Mouse (Mus musculus): ENCODE measurements around the gene Hoxc10. TPM values are rescaled to one million over a fixed set of nuclear protein-coding genes. Genes with fewer than 3 reads are reported as not detected.

Hoxc10 gene
- total and polyA plus RNA-seq, 3 experiments = 0.31 to 0.43 TPM; not detected in 1

GRCm38 (mm10) chr15:102967511-102968397, 1.2 kb downstream of the Hoxc10 start:
- no peak for DNase-seq

DNA sequence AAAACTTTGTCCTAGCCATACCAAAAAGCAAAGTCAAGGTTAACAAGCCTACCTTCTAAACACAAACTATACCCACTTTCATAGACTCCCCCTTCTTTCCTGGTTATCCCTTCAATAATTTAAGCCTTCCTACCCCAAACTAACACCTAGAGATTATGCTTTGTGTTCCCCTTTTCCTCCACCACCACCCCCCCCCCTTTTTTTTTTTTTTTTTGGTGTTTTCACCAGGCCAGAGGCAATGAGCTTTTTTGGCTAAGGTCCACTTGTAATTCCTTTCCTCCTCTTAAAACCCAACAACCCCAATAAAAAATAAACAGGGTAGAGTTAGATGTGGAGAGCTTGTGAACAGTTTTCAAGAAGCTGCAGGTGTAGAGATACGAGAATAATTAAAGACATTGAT, 2.7 kb downstream of the Hoxc10 start:
- no peak for DNase-seq

DNA sequence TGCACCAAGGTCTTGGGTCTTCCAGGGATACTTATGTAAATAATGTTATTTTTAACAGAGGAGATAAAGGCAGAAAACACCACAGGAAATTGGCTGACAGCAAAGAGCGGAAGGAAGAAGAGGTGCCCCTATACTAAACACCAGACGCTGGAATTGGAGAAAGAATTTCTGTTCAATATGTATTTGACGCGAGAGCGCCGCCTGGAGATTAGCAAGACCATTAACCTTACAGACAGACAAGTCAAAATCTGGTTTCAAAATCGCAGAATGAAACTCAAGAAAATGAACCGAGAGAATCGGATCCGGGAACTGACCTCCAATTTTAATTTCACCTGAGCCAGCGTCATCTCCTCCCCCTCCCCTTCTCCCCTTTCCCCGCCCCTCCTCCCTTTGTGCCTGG, 4.1 kb downstream of the Hoxc10 start:
- no peak for DNase-seq

DNA sequence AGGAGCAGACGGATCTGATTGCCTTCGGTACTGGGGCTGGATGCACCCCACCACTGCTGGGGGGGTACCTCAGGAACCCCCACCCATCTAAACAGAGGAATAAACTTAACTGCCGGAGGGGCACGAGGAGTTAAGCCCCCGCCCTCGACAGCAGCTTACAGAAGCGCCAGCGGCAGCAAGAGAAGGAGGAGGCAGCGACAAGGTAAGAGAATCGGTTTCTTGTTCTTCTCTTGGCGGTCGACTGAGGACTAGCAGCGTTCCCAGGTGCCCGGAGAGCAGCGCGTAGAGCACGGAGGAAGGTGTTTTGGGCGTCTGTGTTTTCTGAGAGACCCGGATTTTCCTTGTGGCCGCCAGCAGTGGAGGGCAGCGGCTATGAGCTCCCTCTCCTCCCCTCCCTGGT, 5.7 kb downstream of the Hoxc10 start:
- DNase-seq = no peak

DNA sequence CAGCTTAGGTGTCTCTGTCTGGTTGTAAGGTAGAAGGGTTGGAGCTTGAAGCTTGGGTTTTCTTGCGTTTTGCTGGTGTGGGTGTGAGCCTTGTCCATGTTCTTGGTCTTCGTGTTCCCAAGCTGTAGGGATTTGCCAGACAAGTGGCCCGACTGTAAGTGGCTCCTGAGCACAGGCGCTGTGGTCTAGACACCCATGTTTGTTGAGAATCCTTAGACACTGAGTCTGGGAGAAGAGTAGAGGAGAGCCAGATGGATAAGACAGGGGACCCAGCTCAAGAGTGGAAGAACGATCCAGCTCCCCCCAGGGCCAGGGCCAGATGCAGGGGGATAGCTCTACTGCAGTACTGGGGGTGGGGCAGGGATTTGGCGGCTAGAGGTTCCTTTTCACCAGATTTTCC, 6.2 kb downstream of the Hoxc10 start:
- no peak for DNase-seq

GRCm38 (mm10) chr15:102975034-102975433, 8.4 kb downstream of the Hoxc10 start:
- DNase-seq = no peak

- no peak for DNase-seq
Measured at GRCm38 (mm10) chr15:102975688-102976111, 9.1 kb downstream of the Hoxc10 start.

- DNase-seq = no peak
Measured at GRCm38 (mm10) chr15:102976171-102976570, 9.6 kb downstream of the Hoxc10 start, which contains the start of gene Hoxc9. TSS of gene Hoxc9 (plus strand) at chr15:102976439.

DNA sequence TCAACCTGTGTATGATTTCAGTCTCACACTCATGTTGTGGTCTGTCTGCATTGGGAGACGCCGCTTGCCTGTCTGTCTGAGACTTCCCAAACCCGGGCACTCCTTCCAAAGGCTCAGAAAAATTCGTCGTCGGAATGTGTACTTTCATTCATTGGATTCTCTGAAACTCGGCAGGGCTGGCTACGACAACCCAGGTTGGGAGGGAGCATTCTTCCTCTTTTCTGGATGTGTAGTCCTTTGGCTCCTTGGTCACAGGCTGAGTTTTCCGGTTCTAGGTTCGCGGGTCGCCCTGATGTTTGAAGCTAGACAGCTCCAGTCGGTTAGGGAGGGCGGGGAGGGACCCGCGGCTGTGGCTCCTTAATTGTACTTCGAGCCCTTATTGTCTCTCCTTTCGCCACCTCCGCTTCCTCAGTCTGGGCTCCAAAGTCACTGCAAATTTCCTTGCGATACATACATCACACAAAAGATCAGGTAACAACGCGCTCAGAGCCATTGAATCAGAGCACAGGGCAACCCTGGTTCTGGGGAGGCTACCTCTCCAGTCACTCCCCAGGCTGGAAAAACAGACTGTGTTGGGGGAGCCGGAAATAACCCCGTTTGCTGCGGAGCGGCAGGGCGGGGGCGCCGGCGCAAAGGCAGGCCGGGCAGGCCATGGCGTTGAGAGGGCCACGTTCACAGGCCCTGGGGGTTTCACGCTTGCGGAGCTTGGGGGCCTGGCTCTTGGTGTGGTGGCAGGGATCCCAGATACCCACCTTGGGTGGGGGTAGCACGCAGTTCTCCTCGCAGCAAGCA, 10.2 kb downstream of the Hoxc10 start:
- peak; percentile 30 for DNase-seq

- no peak for DNase-seq
Measured at GRCm38 (mm10) chr15:102977423-102977974, 10.9 kb downstream of the Hoxc10 start.

GRCm38 (mm10) chr15:102978615-102979515, 12.3 kb downstream of the Hoxc10 start:
- no peak for DNase-seq

DNA sequence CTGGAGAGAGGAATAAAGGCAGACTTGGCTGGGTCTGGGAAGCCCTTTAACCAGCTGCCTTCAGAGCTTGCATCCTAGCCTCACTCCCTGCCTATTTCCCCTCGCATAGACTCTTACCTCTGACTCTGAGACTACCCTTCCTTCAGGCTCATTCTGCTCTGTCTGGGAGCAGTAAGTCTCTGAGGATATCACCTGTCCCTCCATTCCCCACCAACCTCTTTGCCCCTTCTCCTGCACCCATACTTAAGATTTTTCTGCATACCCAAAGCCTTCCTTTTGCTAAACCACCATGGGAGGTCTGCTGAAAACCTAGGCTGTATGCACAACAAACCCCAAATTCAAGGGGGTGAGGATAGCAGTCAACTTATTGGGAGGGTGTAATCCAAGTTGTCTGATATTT, 13.3 kb downstream of the Hoxc10 start:
- DNase-seq = no peak

GRCm38 (mm10) chr15:102980352-102980751, 13.8 kb downstream of the Hoxc10 start:
- DNase-seq = no peak

- DNase-seq = no peak
Measured at GRCm38 (mm10) chr15:102980912-102981311, 14.3 kb downstream of the Hoxc10 start.

- DNase-seq = peak; percentile 59
Measured at GRCm38 (mm10) chr15:102981379-102982288, 15.0 kb downstream of the Hoxc10 start.

DNA sequence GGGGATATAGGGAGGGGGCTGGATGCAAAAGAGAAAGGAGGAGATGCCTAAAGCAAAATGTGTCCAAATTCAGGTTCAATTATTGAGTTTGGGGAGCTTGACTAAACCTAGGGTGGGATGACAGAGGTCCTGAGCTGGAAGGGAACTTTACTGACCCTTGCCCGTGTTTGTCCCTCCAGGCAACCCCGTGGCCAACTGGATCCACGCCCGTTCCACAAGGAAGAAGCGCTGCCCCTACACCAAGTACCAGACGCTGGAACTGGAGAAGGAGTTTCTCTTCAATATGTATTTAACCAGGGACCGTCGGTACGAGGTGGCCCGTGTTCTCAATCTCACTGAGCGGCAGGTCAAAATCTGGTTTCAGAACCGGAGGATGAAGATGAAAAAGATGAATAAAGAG, 17.1 kb downstream of the Hoxc10 start:
- no peak for DNase-seq

- no peak for DNase-seq
Measured at GRCm38 (mm10) chr15:102984521-102984920, 17.9 kb downstream of the Hoxc10 start.

- no peak for DNase-seq
Measured at GRCm38 (mm10) chr15:102984925-102985324, 18.3 kb downstream of the Hoxc10 start.

- peak; percentile 92 for DNase-seq
Measured at GRCm38 (mm10) chr15:102987124-102987833, 20.7 kb downstream of the Hoxc10 start.

- no peak for DNase-seq
Measured at GRCm38 (mm10) chr15:102988078-102988477, 21.5 kb downstream of the Hoxc10 start.
